Mouse (Mus musculus) T-cell, adult 2 months (primary cell): ENCODE results near the gene Arvcf.

Source experiments
- DNase-seq: peaks from one replicate; pipeline ENCODE4 v3.0.0; 2022; ENCODE audit warnings: low spot score

The Arvcf gene

DNA sequence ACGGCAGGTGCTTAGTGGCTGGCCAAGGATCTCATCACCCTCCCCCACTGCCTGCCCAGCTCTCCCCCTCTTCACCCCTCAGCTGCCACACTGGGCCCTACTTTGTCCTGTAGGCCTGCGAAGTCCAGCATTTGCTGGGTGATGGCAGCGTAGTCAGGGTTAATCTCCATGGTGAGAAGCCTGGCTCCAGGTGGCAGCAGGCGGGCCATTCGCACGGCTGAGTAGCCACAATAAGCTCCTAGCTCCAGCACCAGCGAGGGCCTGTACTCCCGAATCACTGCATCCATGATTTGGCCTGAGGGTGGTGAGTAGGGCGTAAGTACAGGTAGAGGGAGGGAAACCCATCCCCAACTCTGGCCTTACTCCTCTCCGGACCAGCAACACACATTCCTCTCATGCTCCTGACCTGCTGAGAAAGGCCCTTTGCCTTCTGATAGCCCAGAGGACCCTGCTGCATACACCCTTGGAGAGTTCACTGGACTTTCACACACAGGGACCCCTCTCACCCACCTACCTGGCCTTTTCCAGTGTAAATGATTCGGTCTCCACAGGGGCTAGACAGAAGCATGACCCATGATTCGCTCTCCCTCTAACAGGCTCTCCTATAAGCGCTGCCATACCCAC, 63.2 kb downstream of the Arvcf start:
- DNase-seq: no peak

- no peak for DNase-seq
These were observed 64.0 kb downstream of the Arvcf start for GRCm38 (mm10) chr16:18411802-18412476.

DNA sequence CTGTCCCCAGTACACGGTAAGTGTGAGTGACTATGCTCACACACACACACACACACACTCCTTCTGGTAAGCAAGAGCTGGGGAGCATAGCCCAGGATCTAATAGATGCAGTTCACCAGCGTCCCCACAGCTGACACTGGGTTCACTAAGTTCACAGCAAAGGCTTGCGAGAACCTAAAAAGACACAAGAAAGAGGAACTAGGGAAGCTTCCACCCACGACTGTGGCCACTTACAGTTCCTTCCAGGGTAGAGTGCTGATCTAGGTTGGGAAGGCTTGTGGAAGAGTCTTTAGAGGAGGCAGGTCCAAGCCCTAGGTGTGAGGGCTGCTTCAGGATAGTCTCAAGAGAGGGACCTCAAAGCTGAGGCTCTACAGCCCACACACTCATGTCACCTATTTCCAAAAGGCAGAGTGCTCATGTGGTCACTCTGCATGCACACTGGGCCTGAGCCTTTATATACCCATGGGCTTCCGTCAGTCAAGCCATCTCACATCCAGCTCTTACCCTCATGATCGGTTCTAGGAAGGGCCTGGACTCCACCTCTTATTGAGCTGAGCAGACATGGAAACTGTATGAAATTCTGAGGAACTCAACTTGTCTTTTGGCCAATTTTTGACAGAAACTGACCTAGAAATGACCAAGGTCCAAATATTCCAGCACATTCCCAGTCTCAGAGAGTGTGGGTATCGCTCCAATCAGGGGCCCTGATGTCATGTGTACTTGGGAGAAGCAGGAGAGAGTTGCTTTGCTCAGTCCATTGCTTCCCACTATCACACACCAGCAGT, 65.2 kb downstream of the Arvcf start:
- no peak for DNase-seq

DNA sequence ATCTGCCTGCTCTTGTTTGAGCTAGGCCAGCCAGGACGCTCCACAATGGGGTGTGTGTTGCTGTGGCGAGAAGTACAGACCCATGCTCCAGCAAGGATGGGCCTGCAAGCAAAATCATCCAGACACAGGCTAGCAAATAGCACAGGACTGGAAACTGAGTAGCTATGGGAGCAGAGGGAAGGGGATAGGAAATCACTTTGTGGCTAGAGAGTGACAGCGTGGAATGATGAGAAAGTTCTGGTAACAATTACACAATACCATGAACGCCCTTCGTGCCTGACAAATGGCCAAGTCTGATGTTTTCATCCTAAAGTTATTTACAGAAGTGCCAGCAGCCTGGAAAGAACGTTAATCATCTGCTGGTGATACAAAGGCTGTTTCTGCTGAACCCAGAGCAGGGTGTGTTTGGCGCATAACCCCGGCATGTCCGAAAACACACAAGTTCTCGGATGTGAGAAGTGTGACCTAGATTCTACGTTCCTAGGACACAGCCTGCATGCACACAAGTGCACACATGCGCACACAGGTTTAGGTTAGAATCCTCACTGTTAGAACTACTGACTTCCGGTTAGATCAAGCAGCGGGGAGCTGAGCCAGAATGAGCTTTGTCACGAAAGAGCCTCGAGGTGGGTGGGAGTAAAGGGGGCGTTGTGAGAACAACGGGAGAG, 68.2 kb downstream of the Arvcf start:
- DNase-seq: no peak

DNA sequence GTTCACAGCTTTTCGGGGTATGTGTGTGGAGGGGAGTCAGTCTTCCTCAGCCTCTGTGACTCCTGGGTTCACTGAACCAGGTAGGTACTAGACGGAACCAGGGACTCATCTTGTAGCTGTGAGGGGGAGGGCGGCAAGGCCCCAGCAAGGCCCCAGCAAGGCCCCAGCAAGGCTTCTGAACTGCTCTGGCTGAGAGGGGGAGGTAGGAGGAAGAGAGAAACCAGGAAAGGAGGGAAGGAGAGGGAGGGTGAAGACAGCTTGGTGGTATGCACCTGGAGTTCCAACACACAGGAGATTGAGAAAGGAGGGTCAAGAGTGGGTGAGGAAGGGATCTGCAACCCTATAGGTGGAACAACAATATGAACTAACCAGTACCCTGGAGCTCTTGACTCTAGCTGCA, 68.9 kb downstream of the Arvcf start:
- DNase-seq: no peak

DNA sequence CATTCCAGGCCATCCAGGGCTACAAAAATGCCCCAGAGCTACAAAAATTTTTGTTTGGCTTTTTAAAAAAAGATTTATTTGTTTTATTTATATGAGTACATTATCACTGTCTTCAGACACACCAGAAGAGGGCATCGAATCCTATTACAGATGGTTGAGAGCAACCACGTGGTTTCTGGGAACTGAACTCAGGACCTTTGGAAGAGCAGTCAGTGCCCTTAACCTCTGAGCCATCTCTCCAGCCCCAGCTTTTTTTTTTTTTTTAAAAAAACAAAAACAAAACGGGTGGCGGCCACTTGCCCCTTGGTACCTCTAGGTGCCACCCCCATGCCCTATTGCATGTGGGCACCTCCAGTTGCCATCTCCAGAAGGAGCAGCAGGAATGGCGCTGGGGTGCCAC, 69.5 kb downstream of the Arvcf start:
- no peak for DNase-seq

DNA sequence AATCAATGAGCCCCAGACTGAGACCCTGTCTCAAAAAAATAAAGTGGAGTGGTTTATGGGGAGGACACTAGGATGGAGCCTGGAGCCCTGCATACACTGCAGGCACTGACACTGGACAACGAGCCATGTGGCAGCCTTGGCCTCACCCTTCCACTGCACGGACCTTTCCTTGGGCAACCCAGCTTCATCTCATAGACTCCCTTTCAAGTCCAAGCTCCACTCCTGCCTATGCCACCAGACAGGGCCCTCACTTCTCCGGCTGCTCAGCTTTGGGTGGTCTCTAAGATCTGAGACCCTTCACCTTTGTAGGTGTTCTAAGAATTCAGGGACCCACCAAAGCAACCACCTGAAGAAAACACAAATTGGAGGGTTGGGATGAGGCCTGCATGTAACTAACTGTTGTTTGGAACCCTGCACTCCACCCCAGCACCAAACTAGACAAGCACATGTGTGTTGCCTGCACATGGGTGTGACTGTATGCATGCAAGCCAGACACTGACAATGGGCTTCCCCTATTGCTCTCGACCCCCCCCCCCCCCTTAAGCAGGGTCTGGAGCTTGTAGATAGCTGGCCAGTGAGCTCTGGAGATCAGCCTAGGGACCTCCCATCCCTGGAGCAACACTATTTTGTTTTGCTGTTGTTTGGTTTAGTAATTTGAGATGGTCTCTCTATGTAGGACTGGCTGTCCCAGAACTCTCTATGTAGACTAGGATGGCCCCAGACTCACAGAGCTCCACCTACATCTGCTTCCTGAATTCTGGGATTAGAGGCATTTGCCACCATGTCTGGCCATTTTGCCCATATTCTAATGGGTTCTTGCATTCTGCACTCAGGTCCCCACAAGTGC, 71.0 kb downstream of the Arvcf start:
- no peak for DNase-seq

DNA sequence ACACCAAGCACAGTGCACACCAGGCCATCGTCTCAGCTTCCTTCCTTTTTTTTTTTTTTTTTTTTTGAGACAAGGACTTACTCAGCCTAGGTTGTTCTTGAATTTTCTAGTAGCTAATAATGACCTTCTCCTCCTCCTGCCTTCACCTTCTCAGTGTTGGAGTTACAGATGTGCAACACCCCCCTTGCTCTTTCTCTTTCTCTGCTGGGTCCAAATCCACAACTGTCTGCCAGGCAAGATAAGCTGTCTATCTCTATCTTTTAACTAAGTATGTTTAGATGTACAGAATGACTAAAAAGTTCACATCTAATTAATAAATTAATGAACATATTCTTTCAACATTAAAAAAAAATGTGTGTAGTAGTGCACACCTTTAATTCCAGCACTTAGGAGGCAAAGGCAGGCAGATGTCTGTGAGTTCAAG, 71.6 kb downstream of the Arvcf start:
- DNase-seq: no peak

DNA sequence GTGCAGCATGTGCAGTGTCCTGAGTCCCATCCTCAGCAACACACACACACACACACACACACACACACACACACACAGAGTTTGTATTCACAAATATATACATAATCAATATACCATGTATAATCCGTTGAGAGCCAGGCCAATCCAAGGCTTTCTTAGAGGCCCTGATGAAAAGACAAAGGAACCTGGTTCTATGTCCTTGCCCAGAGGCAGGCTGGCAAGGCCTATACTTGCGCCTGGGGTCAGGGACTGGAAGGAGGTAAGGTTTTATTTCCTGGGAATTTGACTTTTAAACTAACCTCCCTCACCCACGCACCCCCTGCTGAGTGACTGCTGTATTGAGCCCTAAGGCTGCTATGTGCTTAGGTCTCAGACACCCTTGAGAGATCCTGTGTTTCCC, 72.6 kb downstream of the Arvcf start:
- no peak for DNase-seq

GRCm38 (mm10) chr16:18423203-18423914, 75.4 kb downstream of the Arvcf start:
- no peak for DNase-seq

DNA sequence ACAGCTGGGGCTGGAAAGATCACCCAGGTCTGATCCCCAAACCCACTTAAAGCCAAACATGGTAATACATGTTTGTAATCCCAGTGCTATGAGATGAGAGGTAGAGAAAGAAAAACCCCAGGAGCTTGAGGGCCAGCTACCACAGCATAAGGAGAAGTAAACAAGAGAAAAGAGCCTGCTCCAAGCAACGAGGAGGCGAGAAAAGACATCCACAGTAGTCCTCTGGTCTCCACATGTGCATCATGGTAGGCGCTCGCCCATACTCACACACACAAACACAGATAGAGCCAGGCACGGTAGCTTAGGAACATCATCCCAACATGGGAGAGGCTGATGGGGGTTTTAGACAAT, 75.9 kb downstream of the Arvcf start:
- no peak for DNase-seq

- no peak for DNase-seq
These were observed 76.5 kb downstream of the Arvcf start for GRCm38 (mm10) chr16:18424364-18425045.

DNA sequence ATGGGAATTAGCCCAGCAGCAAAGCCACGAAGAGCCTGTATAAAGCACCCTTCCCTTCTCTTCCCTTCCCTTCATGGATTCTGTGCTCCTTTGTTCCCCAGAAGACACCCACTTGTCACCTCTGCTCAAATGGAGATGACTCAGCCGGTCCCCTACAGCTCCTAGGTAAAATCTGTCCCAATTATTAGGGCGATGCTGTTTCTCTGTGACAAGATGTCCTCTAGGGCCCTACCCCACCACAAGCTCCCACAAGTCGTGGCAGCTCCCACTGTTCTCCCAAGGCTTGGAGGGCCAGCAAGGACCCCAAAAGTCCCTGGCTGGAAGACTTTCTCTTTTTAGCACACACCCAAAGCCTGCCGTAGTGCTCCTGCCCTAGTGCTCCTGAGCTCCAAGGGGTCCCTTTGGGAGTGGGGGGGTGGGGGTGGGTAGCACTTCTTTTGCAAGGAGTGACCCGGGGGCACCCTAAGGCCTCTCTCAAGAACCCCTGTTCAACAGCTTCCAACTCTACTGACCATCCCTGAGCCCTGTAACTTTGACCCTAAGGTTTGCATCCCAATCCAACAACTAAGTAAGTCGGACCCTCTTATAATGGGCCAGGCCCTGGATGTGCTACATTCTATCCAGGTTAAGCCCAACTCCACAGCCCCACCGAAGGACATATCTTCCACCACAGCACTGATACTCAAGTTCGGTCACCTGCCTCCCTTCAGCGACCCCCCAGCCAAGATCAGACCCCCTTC, 77.7 kb downstream of the Arvcf start:
- DNase-seq: no peak

DNA sequence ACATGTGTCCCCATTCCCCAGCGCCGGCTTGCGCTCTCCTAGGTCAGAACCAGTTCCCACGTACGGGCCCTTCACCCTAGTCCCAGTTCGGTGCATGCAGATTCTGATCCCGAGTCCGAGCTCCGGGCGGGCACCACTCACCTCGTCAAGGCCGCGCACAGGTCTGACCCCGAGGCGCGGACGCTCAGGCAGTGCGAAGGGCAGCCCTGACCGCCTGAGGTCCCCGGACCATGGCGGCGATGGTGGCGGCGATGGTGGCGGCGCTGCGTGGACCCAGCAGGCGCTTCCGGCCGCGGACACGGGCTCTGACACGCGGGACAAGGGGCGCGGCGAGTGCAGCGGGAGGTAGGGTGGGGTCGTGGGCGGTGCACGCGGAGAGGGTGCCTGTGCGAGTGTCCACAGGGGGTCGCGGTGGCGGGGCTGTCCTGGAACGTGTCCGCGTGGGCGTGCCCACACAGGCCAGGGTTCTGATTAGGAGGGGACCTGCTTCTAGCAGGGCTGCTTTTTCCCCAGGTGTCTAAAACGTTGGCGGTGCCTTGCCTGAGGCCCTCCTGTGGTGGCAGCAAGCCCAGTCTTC, 78.3 kb downstream of the Arvcf start, which contains the start of gene Txnrd2:
TSS of gene Txnrd2 (plus strand) at position 170 of the 577 bp plus-strand sequence.
- DNase-seq: peak; percentile 69

DNA sequence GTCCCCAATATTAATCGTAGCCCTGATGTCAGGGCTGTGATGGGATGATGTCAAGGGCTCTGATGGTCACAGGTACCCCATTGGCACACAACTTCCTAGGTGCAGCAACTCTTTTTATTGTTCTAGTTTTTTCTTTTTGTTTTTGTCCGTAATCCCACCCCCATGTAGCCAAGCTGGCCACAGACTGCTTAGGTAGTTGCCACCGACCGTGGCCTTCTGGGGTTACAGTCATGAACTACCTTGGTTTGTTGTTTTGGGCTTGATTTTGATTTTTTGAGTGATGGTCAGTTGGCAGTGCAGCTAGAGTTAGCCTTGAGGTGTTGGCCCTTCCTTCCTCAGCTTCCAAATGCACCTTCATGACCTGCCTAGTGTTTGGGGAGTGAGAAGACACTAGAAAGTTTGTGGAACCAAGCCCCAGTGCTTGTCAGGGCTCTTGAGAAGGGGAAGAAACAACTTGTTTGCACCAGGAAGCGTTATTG, 78.9 kb downstream of the Arvcf start, which contains the start of gene Comt:
TSS of gene Comt (minus strand) at position 51 of the 479 bp plus-strand sequence.
- DNase-seq: no peak

GRCm38 (mm10) chr16:18428011-18428515, 80.1 kb downstream of the Arvcf start:
- no peak for DNase-seq

DNA sequence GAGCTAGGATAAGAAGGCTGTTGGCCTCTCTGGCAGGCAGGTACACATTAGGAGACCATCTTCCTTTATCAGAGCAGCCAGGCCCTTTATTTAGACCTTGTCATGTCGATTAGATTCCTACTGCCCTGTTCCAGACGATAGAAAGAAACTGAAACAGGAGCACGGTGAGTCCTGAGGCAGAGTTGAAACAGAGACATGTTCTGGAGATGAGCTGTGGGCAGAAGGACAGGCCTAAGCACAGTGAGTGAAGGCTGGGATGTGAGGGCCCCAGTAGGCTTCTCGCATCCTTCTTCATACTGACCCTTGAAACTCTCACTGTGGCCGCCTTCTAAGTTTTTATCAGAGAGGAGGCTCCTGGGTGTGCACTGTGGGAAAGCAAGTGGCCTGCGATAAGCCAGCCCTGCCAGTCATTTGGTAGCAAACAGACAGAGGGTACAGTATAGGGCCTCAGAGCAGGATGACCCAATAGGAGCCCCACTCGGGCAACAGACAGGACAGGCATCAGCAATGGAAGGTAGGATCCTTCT, 80.6 kb downstream of the Arvcf start:
- no peak for DNase-seq

DNA sequence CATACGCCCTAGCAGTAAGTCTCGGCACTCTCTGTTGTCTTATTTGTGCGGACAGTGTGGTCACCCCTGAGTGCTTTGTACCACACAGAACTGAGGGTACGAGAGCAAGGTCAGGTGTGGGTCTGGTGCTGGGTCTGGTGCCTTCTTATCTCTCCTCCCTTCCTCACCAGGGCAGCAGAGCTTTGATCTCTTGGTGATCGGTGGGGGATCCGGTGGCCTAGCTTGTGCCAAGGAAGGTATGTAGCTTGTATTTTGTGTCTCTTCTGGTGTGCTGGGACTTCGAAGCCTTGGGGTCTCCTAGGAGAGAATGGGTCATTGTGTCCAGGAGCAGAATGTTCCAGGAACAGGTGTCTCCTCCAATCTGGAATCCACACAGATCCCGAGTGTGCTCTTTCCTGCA, 81.7 kb downstream of the Arvcf start:
- no peak for DNase-seq
